Mouse (Mus musculus): ENCODE measurements around the gene Gdap1l1. TPM values are rescaled to one million over a fixed set of nuclear protein-coding genes. Genes with fewer than 3 reads are reported as not detected.

The Gdap1l1 gene
- polyA plus RNA-seq (2012; rRNA removed): 1.7 and 3.1 TPM in 2 replicates

GRCm38 (mm10) chr2:163438246-163438618 is at the start of gene Gdap1l1:
TSS of gene Gdap1l1 (plus strand) at chr2:163438476.
- no peak within 1 kb of the TSS for H3K27ac ChIP-seq (ENCODE audit: control insufficient read depth, insufficient read depth, low read length)
- 9% methylated on average over 18 of the region's 18 CpGs for WGBS
- H3K4me1 ChIP-seq (replicated peaks; ENCODE audit: control insufficient read depth, insufficient read depth, low read length): 0 out of 2 replicates have a peak, but pooled peaks cover 6% of the 10 kb centered on the region
- no peaks in the 10 kb centered on the region for H3K36me3 ChIP-seq (ENCODE audit: control insufficient read depth, insufficient read depth, low read length)
- DNase-seq: no peak
- no peak within 1 kb of the TSS for H3K4me3 ChIP-seq (ENCODE audit: control insufficient read depth, insufficient read depth, low read length)
- peaks cover 10% of the 10 kb centered on the region; the same call in 1 of the 2 replicates for H3K27me3 ChIP-seq (ENCODE audit: control insufficient read depth, insufficient read depth, low read length)
- TF ChIP-seq CTCF (IDR thresholded peaks at IDR 0.05; ENCODE audit: borderline replicate concordance, control insufficient read depth, extremely low read depth, insufficient read depth, low read length, poor library complexity) (no peak), POLR2A (IDR thresholded peaks at IDR 0.05; ENCODE audit: control insufficient read depth, extremely low read depth, insufficient read depth, low read length, poor library complexity) (no peak)

DNA sequence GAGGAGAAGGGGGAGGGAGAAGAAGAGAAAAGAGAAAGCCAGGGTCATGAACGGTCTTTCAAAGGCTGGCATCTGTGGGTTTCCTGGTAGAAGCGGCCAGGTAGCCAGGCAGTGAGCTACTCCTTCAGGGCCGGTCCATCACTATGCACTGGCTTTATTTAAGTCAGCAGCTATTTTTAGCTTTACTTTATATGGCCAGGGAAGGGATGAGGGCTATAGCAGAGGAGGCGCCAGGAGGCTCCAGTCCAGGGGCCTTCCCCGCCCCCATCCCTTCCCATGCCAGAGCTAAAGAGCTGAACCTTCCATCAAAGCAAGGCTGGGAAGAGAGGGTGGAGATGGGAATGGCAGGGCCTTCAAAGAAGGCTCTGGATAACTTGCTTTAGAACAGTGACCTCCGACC is 45.8 kb upstream of the Gdap1l1 start:
- Histone ChIP-seq H3K27ac (ENCODE audit: control insufficient read depth, insufficient read depth, low read length) (no peak overlapping the region), H3K27me3 (ENCODE audit: control insufficient read depth, insufficient read depth, low read length) (no peaks in the 10 kb centered on the region), H3K36me3 (ENCODE audit: control insufficient read depth, insufficient read depth, low read length) (no peaks in the 10 kb centered on the region), H3K4me3 (ENCODE audit: control insufficient read depth, insufficient read depth, low read length) (no peak overlapping the region), H3K4me1 (replicated peaks; ENCODE audit: control insufficient read depth, insufficient read depth, low read length) (no peaks in the 10 kb centered on the region)
- TF ChIP-seq CTCF (IDR thresholded peaks at IDR 0.05; ENCODE audit: borderline replicate concordance, control insufficient read depth, extremely low read depth, insufficient read depth, low read length, poor library complexity) (no peak), POLR2A (IDR thresholded peaks at IDR 0.05; ENCODE audit: control insufficient read depth, extremely low read depth, insufficient read depth, low read length, poor library complexity) (no peak)
- DNase-seq: no peak
- WGBS: 79% methylated on average over 6 of the region's 6 CpGs

GRCm38 (mm10) chr2:163393241-163393640 is 45.0 kb upstream of the Gdap1l1 start:
- no peaks in the 10 kb centered on the region for H3K27me3 ChIP-seq (ENCODE audit: control insufficient read depth, insufficient read depth, low read length)
- no peak overlapping the region for H3K4me3 ChIP-seq (ENCODE audit: control insufficient read depth, insufficient read depth, low read length)
- H3K27ac ChIP-seq (ENCODE audit: control insufficient read depth, insufficient read depth, low read length): no peak overlapping the region
- TF ChIP-seq POLR2A (IDR thresholded peaks at IDR 0.05; ENCODE audit: control insufficient read depth, extremely low read depth, insufficient read depth, low read length, poor library complexity): no peak
- no peak for TF ChIP-seq CTCF (IDR thresholded peaks at IDR 0.05; ENCODE audit: borderline replicate concordance, control insufficient read depth, extremely low read depth, insufficient read depth, low read length, poor library complexity)
- no peaks in the 10 kb centered on the region for H3K36me3 ChIP-seq (ENCODE audit: control insufficient read depth, insufficient read depth, low read length)
- 94% methylated on average over 10 of the region's 10 CpGs for WGBS
- H3K4me1 ChIP-seq (replicated peaks; ENCODE audit: control insufficient read depth, insufficient read depth, low read length): no peaks in the 10 kb centered on the region
- no peak for DNase-seq

- Histone ChIP-seq H3K27ac (ENCODE audit: control insufficient read depth, insufficient read depth, low read length) (no peak overlapping the region), H3K27me3 (ENCODE audit: control insufficient read depth, insufficient read depth, low read length) (no peaks in the 10 kb centered on the region), H3K4me3 (ENCODE audit: control insufficient read depth, insufficient read depth, low read length) (no peak overlapping the region), H3K4me1 (replicated peaks; ENCODE audit: control insufficient read depth, insufficient read depth, low read length) (no peaks in the 10 kb centered on the region), H3K36me3 (ENCODE audit: control insufficient read depth, insufficient read depth, low read length) (no peaks in the 10 kb centered on the region)
- DNase-seq: no peak
- WGBS: 71% methylated on average over 6 of the region's 6 CpGs
- TF ChIP-seq CTCF (IDR thresholded peaks at IDR 0.05; ENCODE audit: borderline replicate concordance, control insufficient read depth, extremely low read depth, insufficient read depth, low read length, poor library complexity) (no peak), POLR2A (IDR thresholded peaks at IDR 0.05; ENCODE audit: control insufficient read depth, extremely low read depth, insufficient read depth, low read length, poor library complexity) (no peak)
These were observed 44.3 kb upstream of the Gdap1l1 start for GRCm38 (mm10) chr2:163393976-163394375.

DNA sequence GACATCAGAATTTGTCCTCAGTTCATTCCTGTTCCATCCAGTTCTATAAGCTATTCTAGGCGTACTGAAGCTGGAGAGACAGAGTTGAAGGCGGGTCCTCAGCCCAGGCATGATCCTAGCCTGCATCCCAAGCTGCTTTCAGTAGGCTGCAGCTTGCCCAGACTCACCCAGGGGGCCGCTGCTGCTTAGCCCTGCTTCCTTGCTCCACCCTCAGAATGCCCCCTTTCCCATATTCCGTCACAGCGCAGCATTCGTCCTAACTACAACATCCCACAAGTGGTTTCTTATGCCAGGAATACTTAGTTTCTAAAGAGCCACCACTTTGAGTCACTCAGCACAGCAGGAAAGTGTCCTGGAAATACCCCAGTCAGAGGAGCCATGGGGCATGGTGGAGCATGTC is 43.3 kb upstream of the Gdap1l1 start:
- Histone ChIP-seq H3K4me1 (replicated peaks; ENCODE audit: control insufficient read depth, insufficient read depth, low read length) (no peaks in the 10 kb centered on the region), H3K36me3 (ENCODE audit: control insufficient read depth, insufficient read depth, low read length) (no peaks in the 10 kb centered on the region), H3K27ac (ENCODE audit: control insufficient read depth, insufficient read depth, low read length) (no peak overlapping the region), H3K4me3 (ENCODE audit: control insufficient read depth, insufficient read depth, low read length) (no peak overlapping the region), H3K27me3 (ENCODE audit: control insufficient read depth, insufficient read depth, low read length) (no peaks in the 10 kb centered on the region)
- no peak for DNase-seq
- TF ChIP-seq POLR2A (IDR thresholded peaks at IDR 0.05; ENCODE audit: control insufficient read depth, extremely low read depth, insufficient read depth, low read length, poor library complexity): no peak
- TF ChIP-seq CTCF (IDR thresholded peaks at IDR 0.05; ENCODE audit: borderline replicate concordance, control insufficient read depth, extremely low read depth, insufficient read depth, low read length, poor library complexity): no peak
- 78% methylated on average over 6 of the region's 6 CpGs for WGBS

DNA sequence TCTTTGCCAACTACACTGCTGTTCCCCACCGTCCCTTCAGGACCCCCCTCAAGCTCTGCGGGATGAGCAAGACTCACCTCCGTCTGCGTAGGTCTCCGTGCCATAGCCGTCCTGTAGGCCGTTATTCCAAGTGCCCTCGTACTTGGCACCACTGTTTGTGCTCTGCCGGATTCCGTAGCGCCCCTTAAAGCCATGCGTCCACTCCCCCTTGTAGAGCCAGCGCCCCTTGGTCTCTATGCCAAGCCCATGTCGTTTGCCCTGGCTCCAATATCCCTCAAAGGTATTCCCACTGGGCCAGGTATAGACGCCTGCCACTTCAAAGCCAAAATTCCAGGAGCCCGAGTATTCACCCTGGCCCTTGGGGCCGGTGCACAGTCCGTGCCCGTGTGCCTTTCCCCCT is 41.2 kb upstream of the Gdap1l1 start:
- Histone ChIP-seq H3K27ac (ENCODE audit: control insufficient read depth, insufficient read depth, low read length) (no peak overlapping the region), H3K4me1 (replicated peaks; ENCODE audit: control insufficient read depth, insufficient read depth, low read length) (no peaks in the 10 kb centered on the region), H3K4me3 (ENCODE audit: control insufficient read depth, insufficient read depth, low read length) (no peak overlapping the region), H3K36me3 (ENCODE audit: control insufficient read depth, insufficient read depth, low read length) (no peaks in the 10 kb centered on the region), H3K27me3 (ENCODE audit: control insufficient read depth, insufficient read depth, low read length) (no peaks in the 10 kb centered on the region)
- 93% methylated on average over 19 of the region's 19 CpGs for WGBS
- no peak for TF ChIP-seq POLR2A (IDR thresholded peaks at IDR 0.05; ENCODE audit: control insufficient read depth, extremely low read depth, insufficient read depth, low read length, poor library complexity)
- no peak for TF ChIP-seq CTCF (IDR thresholded peaks at IDR 0.05; ENCODE audit: borderline replicate concordance, control insufficient read depth, extremely low read depth, insufficient read depth, low read length, poor library complexity)
- no peak for DNase-seq

- Histone ChIP-seq H3K36me3 (ENCODE audit: control insufficient read depth, insufficient read depth, low read length) (no peaks in the 10 kb centered on the region), H3K27me3 (ENCODE audit: control insufficient read depth, insufficient read depth, low read length) (no peaks in the 10 kb centered on the region), H3K27ac (ENCODE audit: control insufficient read depth, insufficient read depth, low read length) (no peak within 1 kb of the TSS), H3K4me1 (replicated peaks; ENCODE audit: control insufficient read depth, insufficient read depth, low read length) (no peaks in the 10 kb centered on the region), H3K4me3 (ENCODE audit: control insufficient read depth, insufficient read depth, low read length) (no peak within 1 kb of the TSS)
- DNase-seq: no peak
- 50% methylated on average over 10 of the region's 10 CpGs for WGBS
- TF ChIP-seq CTCF (IDR thresholded peaks at IDR 0.05; ENCODE audit: borderline replicate concordance, control insufficient read depth, extremely low read depth, insufficient read depth, low read length, poor library complexity) (no peak), POLR2A (IDR thresholded peaks at IDR 0.05; ENCODE audit: control insufficient read depth, extremely low read depth, insufficient read depth, low read length, poor library complexity) (no peak)
These were observed 40.4 kb upstream of the Gdap1l1 start, which contains the start of gene Jph2 for GRCm38 (mm10) chr2:163397905-163398304. TSS of gene Jph2 (minus strand) at chr2:163397993.

Data from thymus, adult 2 months (tissue).